Mouse (Mus musculus): ENCODE data around the gene Mrpl2.

Gene Mrpl2

DNA sequence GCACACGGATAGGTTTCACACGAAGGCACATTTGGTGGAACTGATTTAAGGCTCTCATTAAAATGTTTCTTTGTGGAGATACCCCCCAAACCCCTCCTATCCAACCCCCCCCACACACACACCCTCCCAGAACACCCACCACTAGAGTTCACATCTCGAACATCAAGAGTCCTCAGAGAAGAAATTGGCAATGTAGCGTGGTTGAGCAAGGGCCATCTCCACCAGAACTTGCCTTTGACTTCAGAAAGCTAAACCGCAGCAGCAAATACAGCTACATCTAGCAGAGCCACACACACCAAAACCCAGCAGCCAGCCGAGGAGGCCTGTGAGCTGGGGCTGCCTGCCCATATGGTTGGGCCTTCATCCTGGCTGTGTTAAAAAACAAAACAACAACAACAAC, 18.6 kb upstream of the Mrpl2 start:
- no peak for DNase-seq (ENCODE audit: low read depth, low spot score)

DNA sequence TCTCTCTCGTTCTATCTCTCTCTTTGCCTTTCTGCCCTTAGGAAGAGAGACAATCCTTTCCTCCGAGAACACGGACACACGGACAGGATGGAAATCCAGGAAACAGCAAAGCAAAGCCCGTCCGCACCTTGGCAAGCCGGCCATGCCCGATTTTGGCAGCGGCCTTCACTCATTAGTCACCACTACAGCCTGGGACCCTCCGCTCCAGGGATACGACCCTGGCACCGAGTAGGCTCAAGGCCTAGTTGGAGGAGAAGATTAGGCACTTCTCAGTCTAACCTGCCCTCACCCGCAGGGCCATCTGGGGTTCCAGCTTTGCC, 17.6 kb upstream of the Mrpl2 start:
- DNase-seq (ENCODE audit: low read depth, low spot score): no peak

DNA sequence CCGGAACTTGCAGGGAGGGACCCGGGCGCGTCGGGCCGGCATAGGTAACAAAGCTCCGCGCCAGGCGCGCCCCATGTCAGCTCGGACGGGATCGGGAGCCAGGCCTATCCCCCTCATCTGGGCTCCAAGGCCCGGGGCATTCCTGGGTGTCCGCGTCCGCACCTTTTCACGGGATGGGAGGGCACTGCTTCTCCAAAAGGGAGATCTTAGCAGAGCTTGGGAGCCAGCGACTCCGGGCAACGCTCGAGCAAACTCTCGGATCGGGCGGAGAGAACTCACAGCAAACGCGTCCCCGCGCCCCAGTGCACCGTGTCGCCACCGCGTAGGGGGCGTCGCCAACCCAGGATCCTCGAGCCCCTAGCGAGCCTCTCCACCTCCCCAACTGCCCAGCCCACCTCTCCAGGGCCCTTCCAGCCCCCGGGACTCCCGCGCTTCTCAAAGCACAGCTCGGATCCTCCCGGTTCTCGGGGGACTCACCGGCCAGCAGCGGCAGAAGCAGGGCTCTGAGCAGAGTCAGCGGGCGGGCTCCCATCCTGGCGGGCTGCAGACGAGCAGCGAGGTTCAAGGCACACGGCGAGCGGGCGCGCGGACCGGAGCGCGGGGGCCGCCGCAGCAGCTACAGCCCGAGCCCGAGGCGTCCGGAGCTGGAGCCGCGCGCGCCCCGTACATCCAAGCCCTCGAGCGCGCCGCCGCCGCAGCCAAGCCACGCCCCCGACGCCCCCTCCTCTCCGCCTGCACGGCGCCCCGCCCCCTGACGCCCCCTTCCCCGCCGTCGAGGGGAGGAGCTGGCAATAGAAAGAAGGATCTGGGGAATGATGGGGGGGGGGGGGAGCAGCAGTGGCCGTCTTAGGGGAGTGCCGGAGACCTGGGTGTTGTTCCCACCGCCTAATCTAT, 17.0 kb upstream of the Mrpl2 start, which contains the start of gene Ptk7:
Gene Ptk7, minus strand, starts transcription at position 714 of the 894 bp plus-strand sequence.
- DNase-seq (ENCODE audit: low read depth, low spot score): no peak

DNA sequence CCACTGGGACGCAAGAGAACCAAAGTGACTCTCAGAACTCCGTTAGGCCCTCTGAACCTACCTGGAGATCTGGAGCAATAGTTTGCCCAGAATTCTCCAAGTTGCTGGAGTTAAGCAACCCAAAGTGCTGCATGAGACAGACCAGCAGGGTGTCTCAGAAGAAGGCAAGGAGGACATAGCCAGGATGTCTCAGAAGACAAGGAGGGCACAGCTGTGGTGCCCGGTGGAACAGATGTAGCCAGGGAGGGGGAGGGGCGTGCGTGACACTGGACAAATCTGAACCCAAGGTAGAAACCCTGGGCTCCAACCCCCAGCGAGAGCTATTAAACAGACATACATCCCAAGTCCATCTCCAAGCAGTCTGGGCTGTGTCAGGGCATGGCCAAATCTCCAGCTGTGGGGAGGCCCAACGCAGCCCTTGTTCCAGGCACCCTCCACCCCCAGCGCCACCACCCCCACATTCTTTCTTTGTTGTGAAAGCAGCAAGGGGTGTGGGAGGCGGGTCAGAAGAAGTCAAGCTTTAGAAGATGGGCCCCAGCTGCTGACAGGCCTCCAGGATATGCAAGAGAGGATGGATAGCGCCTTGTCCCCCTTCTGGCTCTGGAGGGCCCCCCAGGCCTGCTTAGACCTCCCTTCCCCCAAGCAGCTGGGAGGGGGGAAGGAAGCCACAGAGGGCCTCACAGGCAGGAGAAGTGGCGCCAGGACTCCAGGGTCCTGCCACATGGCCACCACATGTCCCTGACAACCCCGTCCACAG, 16.2 kb upstream of the Mrpl2 start:
- DNase-seq (ENCODE audit: low read depth, low spot score): no peak

DNA sequence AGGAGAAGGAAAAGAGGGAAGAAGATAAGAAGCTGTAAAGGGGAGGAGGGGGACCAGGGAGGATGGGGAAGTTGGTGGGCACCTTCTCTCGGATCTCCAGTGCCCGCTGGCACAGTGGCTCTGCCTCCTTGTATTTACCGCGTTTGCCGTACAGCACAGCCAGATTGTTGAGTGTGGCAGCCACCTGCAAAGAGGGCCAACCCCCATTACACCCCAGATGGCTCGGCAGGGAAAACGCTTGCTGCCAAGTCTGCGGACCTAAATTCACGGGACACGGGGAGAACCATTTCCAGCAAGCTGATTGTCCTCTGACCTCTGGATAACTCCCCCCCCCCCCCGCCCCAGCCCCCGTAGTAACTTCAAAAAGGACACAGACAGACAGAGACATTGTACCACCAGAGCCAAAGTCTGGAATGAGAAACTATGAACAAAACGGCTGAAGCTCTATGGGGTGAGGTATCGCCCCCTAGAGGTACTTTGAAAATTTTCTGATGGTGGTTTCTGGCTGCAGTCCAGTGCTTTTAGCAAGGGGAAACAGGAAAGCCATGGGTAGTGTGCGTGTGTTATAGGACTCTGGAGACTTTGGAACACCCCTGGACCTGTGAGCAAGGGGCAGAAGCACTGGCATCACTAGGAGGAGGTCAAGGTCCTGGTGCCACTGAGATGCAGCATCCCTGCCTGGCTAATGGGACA, 9.1 kb upstream of the Mrpl2 start:
- DNase-seq (ENCODE audit: low read depth, low spot score): peak; percentile 49

DNA sequence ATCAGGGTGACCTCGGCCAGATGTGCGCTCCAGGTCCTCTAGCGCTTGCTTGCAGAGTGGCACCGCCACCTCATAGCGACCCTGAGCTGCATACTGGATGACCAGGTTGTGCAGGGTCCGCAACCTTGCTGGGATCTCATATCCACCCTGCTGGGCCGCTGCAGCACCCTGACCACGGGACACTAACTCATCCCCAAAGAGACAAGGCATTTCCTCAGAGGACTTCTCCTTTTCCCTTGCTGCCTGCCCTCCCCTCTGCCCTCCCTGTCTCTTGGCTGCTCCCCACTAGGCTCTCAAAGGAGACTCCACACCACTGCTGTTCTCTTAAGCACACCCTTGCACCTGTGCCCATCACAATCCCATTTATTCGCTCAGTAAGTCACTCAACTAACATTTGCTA, 6.1 kb upstream of the Mrpl2 start:
- no peak for DNase-seq (ENCODE audit: low read depth, low spot score)

DNA sequence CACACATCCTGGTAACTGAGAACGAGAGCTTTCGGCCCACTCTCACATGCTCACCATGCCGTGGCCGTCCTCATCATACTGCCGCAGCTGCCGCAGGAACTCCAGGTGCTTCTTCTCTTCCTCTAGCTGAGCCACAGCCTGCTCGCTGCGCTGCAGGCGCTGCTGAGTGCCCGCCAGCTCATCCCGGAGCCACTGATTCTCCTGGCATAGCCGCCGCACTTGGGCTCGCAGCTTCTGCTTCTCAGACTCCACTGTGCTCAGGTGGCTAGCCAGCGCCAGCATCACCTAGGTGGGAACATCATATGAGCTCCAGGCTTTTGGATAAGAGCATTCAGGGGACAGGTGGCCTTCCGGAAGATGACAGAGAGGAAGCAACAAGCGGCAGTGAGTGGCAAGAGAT, 4.0 kb upstream of the Mrpl2 start:
- DNase-seq (ENCODE audit: low read depth, low spot score): no peak

GRCm38 (mm10) chr17:46644152-46644805, 1.8 kb upstream of the Mrpl2 start:
- DNase-seq (ENCODE audit: low read depth, low spot score): no peak

DNA sequence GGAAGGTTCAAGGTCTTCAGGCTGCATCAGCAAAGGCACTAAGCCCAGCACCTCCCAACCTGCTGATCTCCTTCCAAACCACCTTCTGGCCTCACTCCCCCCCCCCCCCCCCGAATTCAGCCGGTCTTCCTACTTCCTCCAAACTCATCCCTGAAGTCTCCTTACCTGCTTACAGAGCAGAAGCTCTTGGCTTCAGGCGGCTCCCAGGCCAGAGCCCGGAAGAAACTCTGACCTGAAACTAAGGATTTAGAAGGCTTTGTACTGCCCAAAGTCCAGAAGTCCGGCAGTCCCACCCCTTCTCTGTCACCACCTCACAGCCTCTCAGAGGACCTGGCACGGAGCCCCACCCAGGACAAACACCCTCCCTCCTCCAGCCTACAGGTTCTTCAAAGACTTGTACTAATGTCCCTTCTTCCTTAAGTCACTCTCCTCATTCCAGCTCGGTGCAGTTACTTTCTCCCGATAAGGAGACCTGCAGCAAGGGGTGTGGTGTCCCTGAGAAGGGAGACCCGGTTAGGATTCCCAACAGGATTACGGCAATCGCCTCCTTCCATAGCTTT, 1.0 kb upstream of the Mrpl2 start:
- DNase-seq (ENCODE audit: low read depth, low spot score): no peak

DNA sequence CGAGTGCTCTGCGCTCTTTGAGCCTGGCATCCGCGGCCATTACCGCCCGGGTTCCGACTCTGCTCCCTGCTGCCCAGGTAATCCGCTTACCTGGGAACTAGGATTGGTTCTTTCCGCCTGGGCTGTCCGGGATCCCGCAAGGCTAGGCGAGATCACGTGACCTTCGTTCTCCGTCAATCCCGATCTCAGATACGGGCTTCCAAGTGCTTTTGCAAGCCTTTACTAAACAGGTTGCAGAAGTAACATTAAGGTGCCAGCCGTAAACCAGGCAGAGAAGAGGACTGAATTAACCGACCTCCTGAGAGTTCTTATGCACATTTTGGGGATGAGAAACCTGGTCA, 263 bp downstream of the Mrpl2 start:
- DNase-seq (ENCODE audit: low read depth, low spot score): no peak

GRCm38 (mm10) chr17:46647279-46647678, 1.2 kb downstream of the Mrpl2 start:
- no peak for DNase-seq (ENCODE audit: low read depth, low spot score)

DNA sequence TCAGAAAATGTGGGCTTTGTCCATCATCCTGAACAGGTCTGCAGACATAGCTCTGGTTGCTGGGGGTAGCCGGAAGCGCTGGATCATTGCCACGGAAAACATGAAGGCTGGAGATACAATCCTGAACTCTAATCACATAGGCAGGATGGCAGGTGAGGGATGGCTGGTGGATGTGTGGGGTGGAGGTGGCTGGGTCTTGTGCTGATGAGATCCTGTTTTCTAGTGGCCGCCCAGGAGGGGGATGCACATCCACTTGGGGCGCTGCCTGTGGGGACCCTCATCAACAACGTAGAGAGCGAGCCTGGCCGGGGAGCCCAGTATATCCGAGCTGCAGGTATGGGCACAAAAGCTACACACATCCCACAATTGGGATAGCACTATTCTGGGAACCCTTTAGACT, 2.4 kb downstream of the Mrpl2 start:
- no peak for DNase-seq (ENCODE audit: low read depth, low spot score)

- DNase-seq (ENCODE audit: low read depth, low spot score): no peak
These were observed 3.8 kb downstream of the Mrpl2 start for GRCm38 (mm10) chr17:46649811-46650210.

DNA sequence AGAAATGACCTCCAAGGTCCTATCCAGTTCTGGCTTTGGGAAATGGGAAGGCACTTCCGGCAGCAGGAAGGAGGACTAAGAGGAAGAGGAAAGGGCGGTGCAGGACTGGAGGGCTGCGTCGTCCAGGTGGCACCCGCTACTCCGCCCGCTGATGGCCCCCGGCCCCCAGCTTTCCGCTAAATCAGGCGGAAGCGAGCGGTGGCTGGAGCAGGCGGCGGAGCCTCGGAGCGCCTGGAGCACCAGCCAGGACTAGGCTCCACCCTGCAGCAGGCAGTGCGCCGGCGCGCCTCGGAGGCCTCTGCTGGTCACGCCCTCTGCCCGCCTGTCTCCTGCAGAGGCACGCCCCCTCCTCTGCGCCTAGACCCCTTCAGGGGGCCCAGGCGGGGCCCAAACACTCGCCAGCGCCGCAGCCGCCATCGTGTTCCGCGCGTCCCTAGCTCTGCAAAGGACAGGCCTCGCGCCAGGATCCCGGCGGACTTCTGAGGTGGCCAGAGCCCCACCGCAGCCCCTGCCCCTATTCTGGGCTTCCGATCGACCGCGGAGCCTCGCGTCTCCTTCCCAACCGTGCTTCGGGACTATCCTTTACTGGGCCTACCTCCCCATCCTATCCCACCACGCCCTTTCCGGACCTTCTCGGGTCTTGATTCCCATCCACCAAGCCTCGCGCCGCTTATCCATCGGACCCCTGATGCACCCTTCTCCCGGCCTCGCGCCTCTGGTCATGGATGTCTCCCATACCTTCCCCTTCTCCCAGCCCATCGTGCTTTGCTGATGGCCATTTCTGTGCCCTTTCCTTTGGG, 4.4 kb downstream of the Mrpl2 start, which contains the start of gene Cul7:
Gene Cul7, plus strand, starts transcription at position 106 of the 800 bp plus-strand sequence.
- peak; percentile 88 for DNase-seq (ENCODE audit: low read depth, low spot score)

- no peak for DNase-seq (ENCODE audit: low read depth, low spot score)
These were observed 5.3 kb downstream of the Mrpl2 start for GRCm38 (mm10) chr17:46651292-46651691.

DNA sequence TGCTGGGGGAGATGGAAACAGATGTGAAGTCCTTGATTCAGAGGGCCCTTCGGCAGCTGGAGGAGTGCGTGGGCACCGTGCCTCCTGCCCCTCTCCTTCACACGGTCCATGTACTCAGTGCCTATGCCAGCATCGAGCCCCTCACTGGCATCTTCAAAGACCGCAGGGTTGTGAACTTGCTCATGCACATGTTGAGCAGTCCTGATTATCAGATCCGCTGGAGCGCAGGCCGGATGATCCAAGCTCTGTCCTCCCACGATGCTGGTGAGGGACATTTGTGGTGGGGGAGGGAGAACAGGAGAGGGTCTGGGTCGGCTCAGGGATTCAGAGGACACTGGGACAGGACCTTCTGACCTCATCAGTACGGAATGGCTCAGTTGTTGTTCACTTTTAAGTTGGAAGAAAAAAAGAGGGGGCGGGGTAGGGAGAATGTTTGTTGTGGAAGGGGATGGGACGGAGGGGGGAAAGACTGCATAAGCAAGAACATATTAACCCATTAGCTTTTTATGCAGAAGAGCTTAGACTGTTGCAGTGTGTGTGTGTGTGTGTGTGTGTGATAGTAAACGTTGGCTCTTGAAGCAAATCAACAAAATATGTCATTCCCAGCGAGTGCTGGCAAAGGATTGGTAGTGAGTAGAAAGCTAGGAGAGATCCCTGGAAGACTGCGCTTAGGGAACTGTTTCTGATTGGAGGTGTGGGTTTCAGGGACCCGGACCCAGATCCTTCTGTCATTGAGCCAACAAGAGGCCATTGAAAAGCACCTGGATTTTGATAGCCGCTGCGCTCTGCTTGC, 5.9 kb downstream of the Mrpl2 start:
- no peak for DNase-seq (ENCODE audit: low read depth, low spot score)

DNA sequence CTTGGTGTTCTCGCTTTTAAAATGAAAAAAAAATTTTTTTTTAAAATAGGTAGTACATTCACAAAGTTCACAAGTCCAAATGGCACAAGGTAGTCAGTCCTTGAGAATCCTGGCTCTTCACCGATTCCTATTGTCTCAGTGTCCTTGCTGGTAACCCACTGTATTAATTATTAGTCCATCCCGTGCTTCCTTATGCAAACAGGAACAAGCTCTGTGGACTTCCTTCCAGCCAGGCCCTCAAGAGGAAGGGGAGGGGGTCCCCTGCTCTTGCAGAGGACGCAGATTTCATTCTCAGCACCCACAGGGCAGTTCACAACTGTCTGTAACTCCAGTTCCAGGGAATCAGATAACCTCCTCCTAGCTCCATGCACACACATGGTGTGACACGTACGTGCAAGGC, 10.0 kb downstream of the Mrpl2 start:
- DNase-seq (ENCODE audit: low read depth, low spot score): no peak

DNA sequence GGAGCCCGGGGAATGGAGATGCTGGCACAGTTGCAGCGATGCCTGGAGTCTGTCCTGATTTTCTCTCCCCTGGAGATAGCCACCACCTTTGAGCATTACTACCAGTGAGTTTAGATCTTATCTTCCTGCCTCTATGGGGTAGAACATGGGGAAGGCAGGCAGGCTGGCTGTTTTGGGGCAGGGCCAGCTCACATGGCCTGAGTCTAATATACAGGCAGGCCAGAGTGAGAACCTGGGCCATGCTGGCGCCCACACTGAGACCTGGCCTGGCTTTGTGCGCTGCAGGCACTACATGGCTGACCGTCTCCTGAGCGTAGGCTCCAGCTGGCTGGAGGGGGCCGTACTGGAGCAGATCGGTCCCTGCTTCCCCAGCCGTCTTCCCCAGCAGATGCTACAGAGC, 15.3 kb downstream of the Mrpl2 start:
- no peak for DNase-seq (ENCODE audit: low read depth, low spot score)

DNA sequence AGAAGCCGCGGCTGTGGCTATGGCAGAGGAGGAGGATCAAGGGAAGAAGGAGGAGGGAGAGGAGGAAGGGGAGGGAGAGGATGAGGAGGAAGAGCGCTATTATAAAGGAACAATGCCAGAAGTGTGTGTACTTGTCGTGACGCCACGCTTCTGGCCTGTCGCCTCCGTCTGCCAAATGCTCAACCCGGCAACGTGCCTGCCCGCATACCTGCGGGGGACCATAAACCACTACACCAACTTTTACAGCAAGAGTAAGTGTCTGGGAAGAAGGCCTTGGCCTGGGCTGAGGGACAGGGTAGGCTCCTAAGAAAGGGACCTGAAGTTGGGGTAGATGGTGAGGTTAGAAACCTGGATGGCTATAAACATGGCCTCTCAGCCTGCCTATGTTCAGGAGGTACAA, 16.0 kb downstream of the Mrpl2 start:
- no peak for DNase-seq (ENCODE audit: low read depth, low spot score)

- DNase-seq (ENCODE audit: low read depth, low spot score): peak; percentile 82
These were observed 16.7 kb downstream of the Mrpl2 start for GRCm38 (mm10) chr17:46662730-46663129.

All from skeletal muscle tissue, adult 2 months (tissue).